Mouse (Mus musculus) small intestine, adult 2 months (tissue): ENCODE measurements around the gene Zkscan5.

Experiments used
- CTCF ChIP-seq: fragments of 200-500 bp; IDR thresholded peaks from 2 replicates; pipeline ENCODE4 v1.5.1; 2012; ENCODE audit warnings: low read depth, mild to moderate bottlenecking, control low read depth, inconsistent platforms, low read length, moderate library complexity, mixed read lengths; ENCODE audit not compliant: insufficient replicate concordance, insufficient read length; ENCODE audit errors: extremely low read depth
- POLR2A ChIP-seq: fragments of 200-500 bp; IDR thresholded peaks from 2 replicates; pipeline ENCODE4 v1.6.1; 2012; ENCODE audit warnings: low read depth, mild to moderate bottlenecking, control low read depth, inconsistent platforms, low read length, moderate library complexity

DNA sequence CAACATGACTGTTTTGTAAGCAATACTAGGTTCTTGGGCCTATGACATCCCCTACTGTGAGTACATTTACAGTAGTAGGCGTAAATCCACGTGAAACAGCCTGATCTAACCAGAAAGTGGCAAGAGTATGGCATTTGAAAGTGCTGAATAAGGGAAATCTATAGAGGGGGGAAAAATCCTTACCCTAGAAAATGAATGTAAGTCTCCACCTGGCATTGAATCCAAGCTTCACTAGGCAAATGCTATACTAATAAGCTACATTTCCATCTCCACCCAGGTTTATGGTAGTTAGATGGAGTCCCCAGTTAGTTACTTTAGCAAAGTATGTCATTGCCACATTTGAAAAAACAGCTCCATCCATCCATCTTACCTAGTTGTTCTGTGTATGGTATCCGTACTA lies 45.2 kb downstream of the Zkscan5 start:
- TF ChIP-seq POLR2A: no peak
- TF ChIP-seq CTCF: no peak
